12 mouse cellular contexts compared by ENCODE assay signal in the genomic region with DNA sequence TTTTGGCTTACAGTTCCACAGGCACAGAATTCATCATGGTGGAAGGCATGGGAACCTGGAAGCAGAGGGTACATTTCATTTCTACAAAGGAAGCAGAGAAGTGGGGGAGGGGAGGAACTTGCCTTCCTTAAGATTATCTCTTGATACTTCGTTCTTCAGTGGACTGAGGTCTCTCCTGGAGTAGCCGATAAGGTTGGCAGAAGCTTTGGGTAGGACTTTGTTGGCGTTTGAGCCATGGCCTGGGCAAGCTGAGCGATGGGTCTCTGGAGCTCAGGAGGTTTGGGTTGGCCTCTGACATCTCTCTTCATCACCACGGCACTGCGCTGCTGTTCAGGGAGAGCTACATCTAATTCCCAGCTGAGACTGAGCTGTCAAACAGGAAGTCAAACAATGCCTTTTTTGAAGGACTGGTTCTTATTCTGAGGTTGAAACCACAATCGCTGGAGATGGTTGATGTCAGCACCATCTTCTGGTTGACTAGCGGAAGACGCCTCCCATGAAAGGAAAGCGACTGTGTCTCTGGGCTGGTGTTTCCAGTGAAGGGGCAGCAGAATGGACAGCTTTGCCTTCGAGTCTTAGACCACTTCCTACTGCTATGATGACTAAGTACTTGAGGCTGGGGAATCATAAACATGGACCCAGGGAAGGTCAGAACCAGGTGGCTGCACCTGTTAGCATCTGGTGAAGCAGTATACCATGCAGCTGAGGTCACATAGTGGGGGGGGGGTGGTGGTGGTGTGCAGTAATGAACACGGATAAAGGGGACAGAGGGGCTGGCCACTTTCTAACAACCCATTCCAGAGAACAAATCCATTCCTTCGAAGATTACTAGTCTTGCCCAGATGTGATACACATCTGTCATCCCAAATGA.
A peak's percentile ranks its signal among the peaks of the same experiment; 100 is the strongest.
DNase-seq lines count a peak whose midpoint lies in the region; ATAC-seq lines count a peak whose summit lies in the region.
"Had no signal": no experiment of that assay in that cellular context is flagged by ENCODE, and none has a peak within 500 bp of the region (broad histone marks: within the 10 kb centered on the region; RNA-seq: fewer than 3 reads in every experiment).

No protein-coding gene starts in this region.

- 90% methylated on average over 13 of the region's 13 CpGs for whole genome bisulfite sequencing in forebrain, embryonic 10.5 days
- WGBS in forebrain, embryonic 16.5 days: 91% methylated on average over 13 of the region's 13 CpGs
- 86% methylated on average over 13 of the region's 13 CpGs for WGBS in neural tube, embryonic 14.5 days

- peak overlapping the region; percentile 77; the same call in 1 of the 2 replicates for H3K27ac ChIP-seq in forebrain, embryonic 10.5 days
- H3K27ac ChIP-seq in forebrain, embryonic 16.5 days (ENCODE audit: low read length): no peak overlapping the region
- H3K27ac ChIP-seq in neural tube, embryonic 14.5 days (ENCODE audit: low read depth, low read length): peak overlapping the region; percentile 93
- H3K27ac ChIP-seq: heart, embryonic 13.5 days; limb, embryonic 15.5 days had no signal

- H3K36me3 ChIP-seq in forebrain, embryonic 10.5 days (replicated peaks): no peaks in the 10 kb centered on the region
- no peaks in the 10 kb centered on the region for H3K36me3 ChIP-seq in forebrain, embryonic 16.5 days (ENCODE audit: control insufficient read depth, insufficient read depth)
- no peaks in the 10 kb centered on the region for H3K36me3 ChIP-seq in neural tube, embryonic 14.5 days (ENCODE audit: control insufficient read depth, insufficient read depth, low read length)
- H3K36me3 ChIP-seq: heart, embryonic 13.5 days; limb, embryonic 15.5 days had no signal

- peaks cover 43% of the 10 kb centered on the region for H3K4me1 ChIP-seq in forebrain, embryonic 10.5 days
- peaks cover 21% of the 10 kb centered on the region for H3K4me1 ChIP-seq in forebrain, embryonic 16.5 days (replicated peaks; ENCODE audit: control insufficient read depth, insufficient read depth, low read length)
- peaks cover 17% of the 10 kb centered on the region for H3K4me1 ChIP-seq in neural tube, embryonic 14.5 days (ENCODE audit: control insufficient read depth, insufficient read depth, low read length)

- peaks cover 4% of the 10 kb centered on the region; the same call in 1 of the 2 replicates for H3K9me3 ChIP-seq in forebrain, embryonic 10.5 days
- H3K9me3 ChIP-seq in forebrain, embryonic 16.5 days (ENCODE audit: control insufficient read depth, low read length): no peaks in the 10 kb centered on the region
- no peaks in the 10 kb centered on the region for H3K9me3 ChIP-seq in neural tube, embryonic 14.5 days (ENCODE audit: control insufficient read depth, low read length)
- H3K9me3 ChIP-seq: heart, embryonic 13.5 days; limb, embryonic 15.5 days had no signal

- DNase-seq in forebrain, embryonic 10.5 days (ENCODE audit: extremely low spot score, low spot score): no peak
- peak; percentile 13 for DNase-seq in c-Kit-positive CD71-positive TER-119-positive erythroid progenitor cells, embryonic 14.5 days (ENCODE audit: low spot score)
- peak; percentile 80 for DNase-seq in induced T-regulatory cell, adult 2 months (ENCODE audit: low read depth)
- DNase-seq in kidney, adult 8-10 months: no peak
- no peak for DNase-seq in kidney, postnatal 36 days
- DNase-seq: cerebellum, adult 18-20 months; kidney, postnatal 4 days had no signal

- no peak overlapping the region for H3K4me2 ChIP-seq in forebrain, embryonic 16.5 days (ENCODE audit: low read length)
- no peak overlapping the region for H3K4me2 ChIP-seq in neural tube, embryonic 14.5 days (ENCODE audit: low read depth, low read length)
- H3K4me2 ChIP-seq: heart, embryonic 13.5 days; limb, embryonic 15.5 days had no signal

- no peak for ATAC-seq in forebrain, embryonic 16.5 days
- no peak for ATAC-seq in neural tube, embryonic 14.5 days (ENCODE audit: low read depth)
- no peak for ATAC-seq in cerebellum, adult (ENCODE audit: insufficient number of reproducible peaks, low FRiP score, low TSS enrichment)

- no peak overlapping the region for H3K9ac ChIP-seq in forebrain, embryonic 16.5 days (replicated peaks; ENCODE audit: low read depth, low read length)
- H3K9ac ChIP-seq in neural tube, embryonic 14.5 days (replicated peaks; ENCODE audit: low read depth, low read length): no peak overlapping the region
- H3K9ac ChIP-seq: heart, embryonic 13.5 days; limb, embryonic 15.5 days had no signal

- no peak overlapping the region for H3K4me3 ChIP-seq in forebrain, embryonic 10.5 days
- H3K4me3 ChIP-seq in forebrain, embryonic 16.5 days (replicated peaks; ENCODE audit: low read length): no peak overlapping the region
- H3K4me3 ChIP-seq in neural tube, embryonic 14.5 days (ENCODE audit: low read depth, low read length): no peak overlapping the region
- H3K4me3 ChIP-seq: heart, embryonic 13.5 days; limb, embryonic 15.5 days had no signal

- no peaks in the 10 kb centered on the region; the same call in 1 of the 2 replicates for H3K27me3 ChIP-seq in forebrain, embryonic 10.5 days (ENCODE audit: poor library complexity, severe bottlenecking)
- H3K27me3 ChIP-seq in forebrain, embryonic 16.5 days (replicated peaks; ENCODE audit: control insufficient read depth, insufficient read depth, low read length): no peaks in the 10 kb centered on the region
- H3K27me3 ChIP-seq in neural tube, embryonic 14.5 days (ENCODE audit: control insufficient read depth, insufficient read depth, low read length): no peaks in the 10 kb centered on the region
- H3K27me3 ChIP-seq: heart, embryonic 13.5 days; limb, embryonic 15.5 days had no signal

Comparison
In these comparisons a context has a peak if more than half of its experiments do, and no peak if none do; other contexts are left out.
1. DNase-seq: peak in c-Kit-positive CD71-positive TER-119-positive erythroid progenitor cells, embryonic 14.5 days (single experiment) and induced T-regulatory cell, adult 2 months (single experiment); none in forebrain, embryonic 10.5 days (single experiment), kidney, adult 8-10 months (0 of 2) and kidney, postnatal 36 days (0 of 2).